ENCODE assay signal across 16 mouse cellular contexts in the genomic region with DNA sequence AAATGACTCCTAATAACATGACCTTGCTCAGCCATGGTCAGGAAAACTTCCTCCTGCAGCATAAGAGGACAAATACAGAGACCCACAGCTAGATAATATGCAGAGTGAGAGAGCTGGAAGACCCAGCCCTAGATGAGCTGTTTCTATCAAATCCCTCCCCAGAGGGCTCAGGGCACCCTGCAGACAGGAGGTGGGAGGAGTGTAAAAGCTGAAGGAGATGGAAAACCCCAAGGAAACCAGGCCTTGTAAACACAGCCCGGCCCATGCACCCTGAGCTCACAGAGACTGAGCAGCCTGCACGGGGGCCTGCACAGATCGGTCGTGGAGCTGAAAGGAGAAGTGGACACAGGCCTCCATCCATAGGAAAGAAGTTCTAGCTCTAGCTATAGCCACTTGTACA.
"Had no signal": no experiment of that assay in that cellular context is flagged by ENCODE, and none has a peak within 500 bp of the region (broad histone marks: within the 10 kb centered on the region; RNA-seq: fewer than 3 reads in every experiment).

No protein-coding gene starts in this region.

- H3K4me2 ChIP-seq: limb, embryonic 15.5 days; liver, embryonic 13.5 days; lung, embryonic 15.5 days; midbrain, embryonic 12.5 days; neural tube, embryonic 13.5 days had no signal

- H3K4me1 ChIP-seq: limb, embryonic 15.5 days; liver, embryonic 13.5 days; lung, embryonic 15.5 days; neural tube, embryonic 13.5 days had no signal

- ATAC-seq: liver, postnatal 0 days; midbrain, embryonic 16.5 days had no signal

- H3K27ac ChIP-seq: kidney, postnatal 0 days; left cerebral cortex, adult 2 months; limb, embryonic 15.5 days; liver, embryonic 13.5 days; lung, embryonic 15.5 days; midbrain, embryonic 12.5 days; neural tube, embryonic 13.5 days had no signal

- H3K27me3 ChIP-seq: limb, embryonic 15.5 days; liver, embryonic 13.5 days; lung, embryonic 15.5 days; midbrain, embryonic 12.5 days; neural tube, embryonic 13.5 days had no signal

- H3K9ac ChIP-seq: limb, embryonic 15.5 days; liver, embryonic 13.5 days; liver, postnatal 0 days; lung, embryonic 15.5 days; midbrain, embryonic 12.5 days; neural tube, embryonic 13.5 days had no signal

- H3K4me3 ChIP-seq: left cerebral cortex, adult 2 months; limb, embryonic 15.5 days; liver, embryonic 13.5 days; lung, embryonic 15.5 days; midbrain, embryonic 12.5 days; neural tube, embryonic 13.5 days had no signal

- H3K36me3 ChIP-seq: limb, embryonic 15.5 days; liver, embryonic 13.5 days; lung, embryonic 15.5 days; neural tube, embryonic 13.5 days had no signal

- DNase-seq: kidney, adult 9 months; kidney, postnatal 36 days; liver, embryonic 13.5 days; liver, postnatal 0 days; retina, postnatal 1 day; right cerebral cortex, postnatal 4 days; spleen, adult 18-20 months; thymus, adult 2 months; thymus, postnatal 25 days had no signal

- H3K9me3 ChIP-seq: limb, embryonic 15.5 days; liver, embryonic 13.5 days; lung, embryonic 15.5 days; midbrain, embryonic 12.5 days; neural tube, embryonic 13.5 days had no signal
